Mouse (Mus musculus) liver, embryonic 14.5 days (tissue): ENCODE measurements around the gene Pigr. TPM values are rescaled to one million over a fixed set of nuclear protein-coding genes. Genes with fewer than 3 reads are reported as not detected.

Source experiments
- ATAC-seq: fragments of 200-750 bp; cut with Nextera tagmentation; 2 replicates; pipeline ENCODE4 v1.8.0; 2017; ENCODE audit warnings: moderate number of reproducible peaks, mild to moderate bottlenecking, moderate library complexity; ENCODE audit not compliant: insufficient read depth
- DNase-seq, 3 experiments: peaks; one replicate each; pipeline ENCODE4 v3.0.0-alpha.2; 2012 to 2013; ENCODE audit warnings: low read depth in 3 of 3, low spot score in 3 of 3
- H3K27ac ChIP-seq: fragments of 300-500 bp; sonication (generic); 2 replicates; pipeline ENCODE4 v1.5.1; 2014; ENCODE audit warnings: moderate library complexity, mild to moderate bottlenecking, control low read depth, inconsistent platforms
- H3K27me3 ChIP-seq: fragments of 300-500 bp; sonication (generic); 2 replicates; pipeline ENCODE4 v1.6.1; 2014; ENCODE audit warnings: mild to moderate bottlenecking, low read length, moderate library complexity; ENCODE audit not compliant: control insufficient read depth, insufficient read depth
- H3K36me3 ChIP-seq: fragments of 300-500 bp; sonication (generic); replicated peaks from 2 replicates; pipeline ENCODE4 v1.6.1; 2014; ENCODE audit warnings: low read depth; ENCODE audit not compliant: control insufficient read depth, insufficient read depth
- H3K4me1 ChIP-seq, 2 experiments: fragments of 200-500 bp in 1 of 2; fragments of 300-500 bp in 1 of 2; sonication (generic) in 1 of 2; replicated peaks; 2 replicates each; pipeline ENCODE4 v1.6.1; 2012 to 2014; ENCODE audit warnings: antibody characterized with exemption in 1 of 2, inconsistent platforms in 1 of 2, low read length in 1 of 2; ENCODE audit not compliant: control insufficient read depth in 2 of 2, insufficient read depth in 2 of 2
- H3K4me2 ChIP-seq: fragments of 300-500 bp; sonication (generic); 2 replicates; pipeline ENCODE4 v1.6.1; 2014; ENCODE audit warnings: low read depth, mild to moderate bottlenecking, control low read depth, moderate library complexity
- H3K4me3 ChIP-seq, 2 experiments: fragments of 200-500 bp in 1 of 2; fragments of 300-500 bp in 1 of 2; sonication (generic) in 1 of 2; 2 replicates each; pipeline ENCODE4 v1.5.1; 2012 to 2014; ENCODE audit warnings: low read depth in 2 of 2, low read length in 2 of 2, mild to moderate bottlenecking in 2 of 2, control low read depth in 1 of 2, inconsistent platforms in 1 of 2, moderate library complexity in 1 of 2; ENCODE audit not compliant: insufficient read depth in 1 of 2
- H3K9ac ChIP-seq: fragments of 300-500 bp; sonication (generic); replicated peaks from 2 replicates; pipeline ENCODE4 v1.6.1; 2014; ENCODE audit warnings: mild to moderate bottlenecking, control low read depth, moderate library complexity
- H3K9me3 ChIP-seq: fragments of 300-500 bp; sonication (generic); 2 replicates; pipeline ENCODE4 v1.6.1; 2016; ENCODE audit warnings: low read length, mixed read lengths; ENCODE audit not compliant: control insufficient read depth
- CTCF ChIP-seq: IDR thresholded peaks from 2 replicates; pipeline ENCODE4 v1.5.1; 2016; ENCODE audit warnings: antibody characterized with exemption, low read depth, control low read depth
- EP300 ChIP-seq: IDR thresholded peaks from 2 replicates; pipeline ENCODE4 v1.6.1; 2016; ENCODE audit warnings: antibody characterized with exemption, low read depth
- WGBS: fragments of 180-500 bp; shearing (Covaris S2); extraction: QIAGEN DNeasy Blood & Tissue Kit; methylation state at CpG from one replicate; pipeline ENCODE4 v1.1.7; 2014; ENCODE audit not compliant: insufficient replicate concordance; 5-methylcytosine and 5-hydroxymethylcytosine counted together
- polyA plus RNA-seq, 2 experiments: library from polyadenylated mRNA; depleted of rRNA in 1 of 2; stranded (reverse) in 1 of 2; unstranded in 1 of 2; fragments of >200 nt; fragmentation: Nextera tagmentation in 1 of 2; extraction: Ambion mirVana in 1 of 2; gene quantifications; 2 replicates each; pipeline versions ENCODE4 v1.2.1 to v1.2.3; 2012 to 2014

Pigr gene
- polyA plus RNA-seq, 2 experiments, result 0.19 to 0.21 TPM

DNA sequence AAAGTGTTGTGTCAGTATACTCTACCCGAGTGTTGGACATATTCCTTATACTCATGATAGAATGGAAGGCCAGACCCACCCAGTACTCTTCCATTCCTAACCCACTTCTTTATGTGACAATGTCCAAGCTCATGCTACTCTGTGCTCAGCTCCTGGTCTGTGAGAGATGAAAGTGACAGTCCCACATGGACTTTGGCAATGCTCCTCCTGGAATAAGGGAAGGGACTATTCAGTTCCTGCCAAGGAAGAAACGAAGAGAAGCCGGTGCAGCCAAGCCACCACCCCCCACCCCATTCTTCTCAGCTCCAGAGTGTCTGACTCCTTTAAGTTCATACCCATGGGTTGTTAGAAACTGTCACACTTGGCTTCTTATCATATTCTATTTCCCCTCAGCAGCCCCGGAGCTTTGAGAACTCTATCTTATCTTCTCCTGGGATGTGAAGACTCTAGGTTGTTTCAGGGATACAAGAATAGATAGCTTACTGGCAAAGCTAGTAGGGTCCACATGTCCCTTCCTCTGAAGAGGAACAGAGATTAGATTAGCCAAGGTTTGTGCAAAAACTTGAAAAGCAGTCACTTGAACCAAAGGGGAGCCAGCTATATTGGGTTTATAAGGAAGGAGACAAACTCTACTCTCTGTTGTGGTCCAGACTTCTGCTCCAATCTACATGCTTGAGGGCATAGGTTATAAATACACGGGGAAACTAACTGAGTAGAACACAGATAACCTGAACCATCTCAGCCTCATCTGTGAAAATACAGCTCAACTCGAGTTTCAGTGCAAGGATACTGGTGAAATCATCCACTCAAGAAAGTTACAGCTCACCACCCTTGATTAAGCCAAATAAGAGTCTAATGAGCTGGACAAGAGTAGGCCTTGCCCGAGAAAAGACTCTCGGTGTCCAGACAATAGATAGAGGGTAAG, 3.7 kb downstream of the Pigr start:
- Histone ChIP-seq H3K36me3 (no peaks in the 10 kb centered on the region), H3K27me3 (no peaks in the 10 kb centered on the region), H3K4me2 (no peak overlapping the region), H3K9ac (no peak overlapping the region), H3K9me3 (no peaks in the 10 kb centered on the region), H3K27ac (no peak overlapping the region), H3K4me1 (peaks cover 3% of the 10 kb centered on the region in 2 experiments; a peak in 2 of 4 replicates), H3K4me3 (no peak overlapping the region)
- WGBS, result 29% methylated on average over 8 of the region's 8 CpGs
- DNase-seq (no peak), ATAC-seq (no peak)
- TF ChIP-seq CTCF (no peak), EP300 (no peak)

DNA sequence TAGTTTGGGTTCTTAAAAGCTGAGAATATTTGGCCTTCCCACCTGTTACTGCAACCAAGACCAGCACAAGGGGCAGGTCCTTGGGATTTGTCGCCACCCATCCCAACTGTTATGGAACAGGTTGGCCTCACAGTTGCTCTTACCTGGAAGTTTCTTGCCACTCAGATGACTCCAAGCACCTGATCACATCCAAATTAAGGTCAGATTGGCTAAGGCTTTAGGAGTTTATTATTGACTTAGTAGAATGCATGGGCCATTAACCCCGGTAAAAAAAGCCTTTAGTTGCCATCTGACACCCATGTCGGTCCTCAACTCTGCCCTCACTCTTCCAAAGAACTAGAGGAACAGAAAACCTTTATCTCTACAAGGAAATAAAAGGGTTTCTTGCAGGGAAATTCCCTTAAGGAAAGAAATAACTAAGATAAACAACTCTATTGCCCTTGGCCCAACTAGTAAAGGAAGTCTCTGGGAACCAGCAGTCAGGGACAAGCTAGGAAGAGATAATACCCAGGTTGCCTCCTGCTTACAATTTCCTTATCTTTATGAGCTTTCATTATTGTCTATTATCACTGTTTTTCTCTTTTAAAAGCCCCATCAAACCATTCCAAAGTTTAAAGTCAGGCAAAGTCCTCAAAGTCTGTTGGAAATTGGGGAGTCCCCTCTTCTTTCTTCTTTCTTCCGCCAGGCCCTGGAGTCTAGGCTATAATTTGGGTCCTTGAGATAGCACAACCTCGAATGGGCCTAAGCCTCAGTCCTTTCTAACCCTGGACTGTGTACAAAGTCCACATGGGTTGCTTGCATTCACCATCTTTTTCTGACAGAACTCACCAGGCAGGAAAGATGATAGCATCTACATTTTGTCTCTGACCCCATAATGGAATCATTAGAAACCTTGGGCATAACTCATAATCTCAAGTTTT, 6.0 kb downstream of the Pigr start:
- ATAC-seq, result no peak
- no peaks in the 10 kb centered on the region for H3K27me3 ChIP-seq
- H3K4me1 ChIP-seq, result peaks cover 3% of the 10 kb centered on the region in 2 experiments; a peak in 2 of 4 replicates
- no peaks in the 10 kb centered on the region for H3K36me3 ChIP-seq
- TF ChIP-seq EP300 (no peak), CTCF (no peak)
- no peak overlapping the region for H3K9ac ChIP-seq
- no peak for DNase-seq
- no peaks in the 10 kb centered on the region for H3K9me3 ChIP-seq
- no peak overlapping the region for H3K4me3 ChIP-seq
- H3K4me2 ChIP-seq, result no peak overlapping the region
- WGBS, result 56% methylated on average over 5 of the region's 5 CpGs
- H3K27ac ChIP-seq, result no peak overlapping the region

DNA sequence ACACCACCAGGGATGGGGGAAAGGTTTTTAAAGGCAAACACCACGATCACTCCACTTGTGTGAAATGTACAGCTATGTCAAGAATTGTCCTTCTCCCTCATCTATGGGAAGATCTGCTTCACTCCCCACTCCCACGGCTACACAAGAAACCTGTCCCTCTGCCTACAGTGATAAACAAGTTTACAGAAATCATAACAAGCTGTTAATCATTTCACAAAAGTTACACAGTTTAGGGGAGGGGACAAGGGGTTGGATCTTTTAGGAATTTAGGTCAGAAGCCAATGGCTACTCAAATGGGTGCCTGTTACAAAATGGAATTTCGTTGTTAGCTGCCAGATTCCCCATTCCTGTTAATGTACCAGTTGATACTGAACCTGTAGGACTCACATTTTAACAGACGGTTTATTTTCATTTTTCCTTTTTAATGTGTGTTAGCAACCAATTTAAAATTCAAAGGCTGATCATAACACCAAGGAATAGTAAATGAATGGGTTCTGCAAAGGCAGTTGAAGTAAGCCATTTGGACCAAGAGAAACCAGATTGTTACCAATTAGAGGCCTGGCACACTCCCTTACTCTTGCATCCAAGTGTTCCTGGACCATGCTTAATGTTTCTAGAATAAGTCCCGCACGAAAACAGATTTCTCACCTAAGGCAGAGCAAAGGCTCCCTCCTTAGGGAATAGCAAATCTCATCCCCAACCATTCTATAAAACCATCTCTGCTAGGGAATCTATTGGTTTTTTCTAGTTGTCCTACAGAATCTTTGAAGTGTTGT, 8.9 kb downstream of the Pigr start:
- Histone ChIP-seq H3K4me1 (peaks cover under 1 to 2% of the 10 kb centered on the region in 2 experiments; a peak in 2 of 4 replicates), H3K9ac (no peak overlapping the region), H3K9me3 (no peaks in the 10 kb centered on the region), H3K27ac (no peak overlapping the region), H3K27me3 (no peaks in the 10 kb centered on the region), H3K4me2 (no peak overlapping the region), H3K4me3 (no peak overlapping the region), H3K36me3 (no peaks in the 10 kb centered on the region)
- 55% methylated on average over 6 of the region's 6 CpGs for WGBS
- no peak for DNase-seq
- no peak for ATAC-seq
- no peak for TF ChIP-seq CTCF
- no peak for TF ChIP-seq EP300

GRCm38 (mm10) chr1:130838288-130838687, 11.8 kb downstream of the Pigr start:
- DNase-seq (no peak), ATAC-seq (no peak)
- no peak overlapping the region for H3K27ac ChIP-seq
- H3K4me1 ChIP-seq, result peaks cover 0 to 5% of the 10 kb centered on the region in 2 experiments; a peak in 2 of 4 replicates
- 24% methylated on average over 6 of the region's 6 CpGs for WGBS
- no peak for TF ChIP-seq EP300
- peak; percentile 36; the same call in 1 of the 2 replicates for TF ChIP-seq CTCF
- no peaks in the 10 kb centered on the region for H3K27me3 ChIP-seq
- H3K36me3 ChIP-seq, result no peaks in the 10 kb centered on the region
- no peak overlapping the region for H3K4me3 ChIP-seq
- H3K9me3 ChIP-seq, result no peaks in the 10 kb centered on the region
- no peak overlapping the region for H3K9ac ChIP-seq
- H3K4me2 ChIP-seq, result no peak overlapping the region
